ENCODE assay signal across 8 mouse cellular contexts in genomic region chr6:94986346-94986745, GRCm38 (mm10).
DNase-seq lines count a peak whose midpoint lies in the region; ATAC-seq and TF ChIP-seq lines count a peak whose summit lies in the region.

No protein-coding gene starts in this region.

- H3K4me2 ChIP-seq in liver, embryonic 12.5 days: no peak overlapping the region
- H3K4me2 ChIP-seq in hindbrain, embryonic 15.5 days: no peak overlapping the region

- H3K27me3 ChIP-seq in liver, adult 2 months (ENCODE audit: control insufficient read depth, insufficient read depth, low read length): no peaks in the 10 kb centered on the region
- no peaks in the 10 kb centered on the region for H3K27me3 ChIP-seq in liver, embryonic 12.5 days (replicated peaks)
- no peaks in the 10 kb centered on the region for H3K27me3 ChIP-seq in hindbrain, embryonic 15.5 days

- no peak overlapping the region for H3K9ac ChIP-seq in liver, adult 2 months (ENCODE audit: low read depth, low read length)
- no peak overlapping the region for H3K9ac ChIP-seq in liver, embryonic 12.5 days
- H3K9ac ChIP-seq in hindbrain, embryonic 15.5 days: no peak overlapping the region

- H3K36me3 ChIP-seq in liver, adult 2 months (ENCODE audit: control insufficient read depth, insufficient read depth, low read length): no peaks in the 10 kb centered on the region
- no peaks in the 10 kb centered on the region for H3K36me3 ChIP-seq in liver, embryonic 12.5 days
- H3K36me3 ChIP-seq in hindbrain, embryonic 15.5 days: no peaks in the 10 kb centered on the region

- no peaks in the 10 kb centered on the region for H3K79me2 ChIP-seq in liver, adult 2 months (ENCODE audit: control insufficient read depth, insufficient read depth, low read length)

- ATAC-seq in liver, embryonic 12.5 days: no peak
- peak; percentile 88 for ATAC-seq in hindbrain, embryonic 15.5 days (ENCODE audit: low FRiP score, low read depth)

- TF ChIP-seq POLR2A in liver, adult 2 months (IDR thresholded peaks at IDR 0.05; ENCODE audit: extremely low read depth, insufficient read depth, low read length): no peak

- DNase-seq in liver, adult 2 months (ENCODE audit: extremely low read depth, low read depth, low spot score): peak; percentile 57
- peak; percentile 64 for DNase-seq in Muller cell, postnatal 12 days (ENCODE audit: inconsistent ontology term)
- DNase-seq in embryo, embryonic 11 days: peak; percentile 89
- peak; percentile 62 to 89 for DNase-seq in left cerebral cortex, postnatal 14 days (ENCODE audit: low spot score in 2 of 2)
- DNase-seq in natural killer cell, adult 2 months (ENCODE audit: low spot score in 2 of 2): peak; percentile 4 to 16
- no peak for DNase-seq in urinary bladder, postnatal 4 days (ENCODE audit: low spot score in 2 of 2)

- 16% methylated on average over 4 of the region's 4 CpGs for WGBS in liver, adult 2 months
- 18% methylated on average over 4 of the region's 4 CpGs for WGBS in liver, embryonic 12.5 days (ENCODE audit: insufficient replicate concordance)
- 15% methylated on average over 4 of the region's 4 CpGs for WGBS in hindbrain, embryonic 15.5 days

- peak; percentile 69 for TF ChIP-seq CTCF in liver, adult 2 months (IDR thresholded peaks at IDR 0.05; ENCODE audit: low read depth, low read length)

- no peaks in the 10 kb centered on the region for H3K9me3 ChIP-seq in liver, embryonic 12.5 days (replicated peaks)
- no peaks in the 10 kb centered on the region for H3K9me3 ChIP-seq in hindbrain, embryonic 15.5 days

- no peak overlapping the region for H3K4me3 ChIP-seq in liver, adult 2 months (ENCODE audit: insufficient read depth, low read depth, low read length)
- H3K4me3 ChIP-seq in liver, embryonic 12.5 days: no peak overlapping the region
- H3K4me3 ChIP-seq in hindbrain, embryonic 15.5 days: no peak overlapping the region

- intact Hi-C loops in left cerebral cortex, postnatal 14 days (cut with DNase I): loop anchor here (2.0 kb wide), 1 partner anchor 442 kb away; no protein-coding TSS in a partner anchor

- H3K4me1 ChIP-seq in liver, adult 2 months (ENCODE audit: control insufficient read depth, insufficient read depth, low read length): no peaks in the 10 kb centered on the region
- no peaks in the 10 kb centered on the region for H3K4me1 ChIP-seq in liver, embryonic 12.5 days
- no peaks in the 10 kb centered on the region for H3K4me1 ChIP-seq in hindbrain, embryonic 15.5 days (replicated peaks)

- H3K27ac ChIP-seq in liver, adult 2 months (replicated peaks; ENCODE audit: insufficient read depth, low read depth, low read length): no peak overlapping the region
- no peak overlapping the region for H3K27ac ChIP-seq in liver, embryonic 12.5 days
- H3K27ac ChIP-seq in hindbrain, embryonic 15.5 days (replicated peaks): no peak overlapping the region

Comparison
In these comparisons a context has a peak if more than half of its experiments do, and no peak if none do; other contexts are left out.
1. DNase-seq: peak in liver, adult 2 months (single experiment), Muller cell, postnatal 12 days (single experiment), embryo, embryonic 11 days (single experiment), left cerebral cortex, postnatal 14 days (2 of 2) and natural killer cell, adult 2 months (2 of 2); none in urinary bladder, postnatal 4 days (0 of 2).